Mouse (Mus musculus): ENCODE data around the gene Tigd2.
"Not testable (repeated sequence)": the region's sequence is repeated elsewhere in the genome, so short reads cannot be mapped to it uniquely, and the experiment has no call there.

Tigd2 gene

GRCm38 (mm10) chr6:59208685-59209298, at the start of gene Tigd2:
Gene Tigd2 (plus strand): TSS chr6:59208870.
- peak; percentile 88 for DNase-seq (ENCODE audit: low spot score)

GRCm38 (mm10) chr6:59161801-59162478, 46.7 kb upstream of the Tigd2 start:
- no peak for DNase-seq (ENCODE audit: low spot score)

GRCm38 (mm10) chr6:59162887-59163286, 45.8 kb upstream of the Tigd2 start:
- no peak for DNase-seq (ENCODE audit: low spot score)

GRCm38 (mm10) chr6:59163407-59163806, 45.3 kb upstream of the Tigd2 start:
- no peak for DNase-seq (ENCODE audit: low spot score)

GRCm38 (mm10) chr6:59168939-59169338, 39.7 kb upstream of the Tigd2 start:
- DNase-seq (ENCODE audit: low spot score): no peak

GRCm38 (mm10) chr6:59171230-59171629, 37.4 kb upstream of the Tigd2 start:
- DNase-seq (ENCODE audit: low spot score): no peak

- no peak for DNase-seq (ENCODE audit: low spot score)
Measured at GRCm38 (mm10) chr6:59173940-59174339, 34.7 kb upstream of the Tigd2 start.

- peak; percentile 51 for DNase-seq (ENCODE audit: low spot score)
Measured at GRCm38 (mm10) chr6:59178051-59178450, 30.6 kb upstream of the Tigd2 start.

GRCm38 (mm10) chr6:59180376-59180996, 28.2 kb upstream of the Tigd2 start:
- DNase-seq (ENCODE audit: low spot score): peak; percentile 74

GRCm38 (mm10) chr6:59185010-59185699, 23.5 kb upstream of the Tigd2 start:
- DNase-seq (ENCODE audit: low spot score): peak; percentile 53

- no peak for DNase-seq (ENCODE audit: low spot score)
Measured at GRCm38 (mm10) chr6:59190006-59190405, 18.7 kb upstream of the Tigd2 start.

- not testable (repeated sequence) for DNase-seq (ENCODE audit: low spot score)
Measured at GRCm38 (mm10) chr6:59194518-59194917, 14.2 kb upstream of the Tigd2 start.

- no peak for DNase-seq (ENCODE audit: low spot score)
Measured at GRCm38 (mm10) chr6:59195849-59196635, 12.6 kb upstream of the Tigd2 start.

GRCm38 (mm10) chr6:59196746-59197145, 11.9 kb upstream of the Tigd2 start:
- DNase-seq (ENCODE audit: low spot score): no peak

- DNase-seq (ENCODE audit: low spot score): no peak
Measured at GRCm38 (mm10) chr6:59198356-59198755, 10.3 kb upstream of the Tigd2 start.

- DNase-seq (ENCODE audit: low spot score): no peak
Measured at GRCm38 (mm10) chr6:59199021-59199420, 9.6 kb upstream of the Tigd2 start.

GRCm38 (mm10) chr6:59207561-59207960, 1.1 kb upstream of the Tigd2 start:
- DNase-seq (ENCODE audit: low spot score): no peak

- peak; percentile 70 for DNase-seq (ENCODE audit: low spot score)
Measured at GRCm38 (mm10) chr6:59209299-59209707, 633 bp downstream of the Tigd2 start.

GRCm38 (mm10) chr6:59233191-59233590, 24.5 kb downstream of the Tigd2 start:
- peak; percentile 28 for DNase-seq (ENCODE audit: low spot score)

GRCm38 (mm10) chr6:59233651-59234050, 25.0 kb downstream of the Tigd2 start:
- no peak for DNase-seq (ENCODE audit: low spot score)

- DNase-seq (ENCODE audit: low spot score): peak; percentile 36
Measured at GRCm38 (mm10) chr6:59249675-59250074, 41.0 kb downstream of the Tigd2 start.

GRCm38 (mm10) chr6:59250536-59250935, 41.9 kb downstream of the Tigd2 start:
- DNase-seq (ENCODE audit: low spot score): no peak
